Mouse (Mus musculus) liver, embryonic 16.5 days (tissue): ENCODE data around the gene Xk. TPM values are rescaled to one million over a fixed set of nuclear protein-coding genes. Genes with fewer than 3 reads are reported as not detected.
"Not testable (repeated sequence)": the region's sequence is repeated elsewhere in the genome, so short reads cannot be mapped to it uniquely, and the experiment has no call there.

Source experiments
- ATAC-seq: fragments of 200-750 bp; cut with Nextera tagmentation; 2 replicates; pipeline ENCODE4 v1.8.0; 2017; ENCODE audit warnings: low read depth, mild to moderate bottlenecking, moderate number of reproducible peaks, moderate library complexity
- H3K27ac ChIP-seq: fragments of 300-500 bp; sonication (generic); 2 replicates; pipeline ENCODE4 v1.5.1; 2014; ENCODE audit warnings: mild to moderate bottlenecking, low read length
- H3K27me3 ChIP-seq: fragments of 300-500 bp; sonication (generic); 2 replicates; pipeline ENCODE4 v1.6.1; 2014; ENCODE audit warnings: low read depth, low read length, mixed read lengths; ENCODE audit not compliant: control insufficient read depth, insufficient read depth
- H3K36me3 ChIP-seq: fragments of 300-500 bp; sonication (generic); 2 replicates; pipeline ENCODE4 v1.6.1; 2014; ENCODE audit warnings: mild to moderate bottlenecking; ENCODE audit not compliant: control insufficient read depth, insufficient read depth
- H3K4me1 ChIP-seq: fragments of 300-500 bp; sonication (generic); 2 replicates; pipeline ENCODE4 v1.6.1; 2014; ENCODE audit warnings: low read depth, low read length, mixed read lengths; ENCODE audit not compliant: control insufficient read depth
- H3K4me2 ChIP-seq: fragments of 300-500 bp; sonication (generic); 2 replicates; pipeline ENCODE4 v1.6.1; 2014; ENCODE audit warnings: low read depth, low read length, mixed read lengths
- H3K4me3 ChIP-seq: fragments of 300-500 bp; sonication (generic); 2 replicates; pipeline ENCODE4 v1.5.1; 2014; ENCODE audit warnings: low read depth, mild to moderate bottlenecking, low read length
- H3K9ac ChIP-seq: fragments of 300-500 bp; sonication (generic); 2 replicates; pipeline ENCODE4 v1.6.1; 2014; ENCODE audit warnings: low read depth, low read length
- H3K9me3 ChIP-seq: fragments of 300-500 bp; sonication (generic); replicated peaks from 2 replicates; pipeline ENCODE4 v1.6.1; 2016; ENCODE audit warnings: low read length; ENCODE audit not compliant: control insufficient read depth
- WGBS: fragments of 180-500 bp; shearing (Covaris S2); extraction: QIAGEN DNeasy Blood & Tissue Kit; methylation state at CpG from one replicate; pipeline ENCODE4 v1.1.7; 2014; ENCODE audit not compliant: insufficient replicate concordance; 5-methylcytosine and 5-hydroxymethylcytosine counted together
- polyA plus RNA-seq: library from polyadenylated mRNA; unstranded; fragments of >200 nt; fragmentation: Nextera tagmentation; extraction: Ambion mirVana; gene quantifications from 2 replicates; pipeline ENCODE4 v1.2.1, GENCODE M21; 2015

Xk gene
- polyA plus RNA-seq, 1 experiment from 2014 or later: 26.2 TPM

DNA sequence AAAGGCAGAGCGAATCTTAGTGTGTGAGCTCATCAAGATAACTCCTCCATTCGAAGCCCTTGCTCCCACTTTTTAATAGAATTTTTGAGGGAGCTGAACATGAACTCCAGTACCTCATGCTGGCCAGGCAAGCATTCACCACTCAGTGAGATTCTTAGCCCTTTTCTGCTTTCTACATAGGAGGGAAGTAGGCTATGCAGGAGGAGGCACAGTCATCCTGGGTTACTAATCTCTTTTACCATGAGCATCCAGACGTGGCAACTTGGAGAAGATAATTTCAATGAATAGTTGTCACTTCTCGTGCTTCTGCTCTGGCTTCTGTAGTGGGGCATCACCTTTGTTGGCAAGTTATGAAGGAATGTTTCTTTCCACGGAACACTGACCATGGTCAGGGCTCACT is 15.8 kb upstream of the Xk start, which contains the start of gene Gm14862:
TSS of gene Gm14862 (minus strand) at position 134 of the 400 bp plus-strand sequence.
- Histone ChIP-seq H3K27me3 (no peaks in the 10 kb centered on the region), H3K4me1 (peaks cover 4% of the 10 kb centered on the region; the same call in 1 of the 2 replicates), H3K9ac (peak within 1 kb of the TSS; percentile 50), H3K9me3 (no peaks in the 10 kb centered on the region), H3K36me3 (no peaks in the 10 kb centered on the region), H3K4me3 (peak within 1 kb of the TSS; percentile 51), H3K4me2 (peak within 1 kb of the TSS; percentile 49), H3K27ac (peak within 1 kb of the TSS; percentile 78)
- ATAC-seq: peak; percentile 87
- WGBS: 49% methylated on average over 5 of the region's 5 CpGs

DNA sequence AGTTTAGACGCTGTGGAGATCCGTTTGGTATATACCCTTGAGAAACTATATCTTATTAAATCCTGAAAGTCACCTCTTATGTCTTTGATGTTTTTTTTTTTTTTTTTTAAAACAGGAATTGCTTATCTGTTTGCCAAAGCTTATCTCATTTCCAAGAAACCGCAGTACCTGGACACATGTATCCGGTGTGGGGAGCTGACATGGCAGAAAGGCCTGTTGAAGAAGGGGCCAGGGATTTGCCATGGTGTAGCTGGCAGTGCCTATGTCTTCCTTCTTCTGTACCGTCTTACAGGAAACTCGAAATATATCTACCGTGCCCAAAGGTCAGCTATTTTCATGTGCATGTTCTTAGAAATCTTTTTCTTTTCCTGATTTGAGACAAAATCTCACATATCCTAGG is 14.7 kb upstream of the Xk start:
- Histone ChIP-seq H3K4me3 (no peak overlapping the region), H3K4me1 (peaks cover 4% of the 10 kb centered on the region; the same call in 1 of the 2 replicates), H3K9me3 (no peaks in the 10 kb centered on the region), H3K27ac (peak overlapping the region; percentile 50), H3K4me2 (no peak overlapping the region), H3K27me3 (no peaks in the 10 kb centered on the region), H3K36me3 (no peaks in the 10 kb centered on the region), H3K9ac (no peak overlapping the region)
- WGBS: 58% methylated on average over 7 of the region's 7 CpGs
- ATAC-seq: peak; percentile 38; the same call in 1 of the 2 replicates

GRCm38 (mm10) chrX:9259267-9259666 is 13.3 kb upstream of the Xk start:
- Histone ChIP-seq H3K4me3 (no peak overlapping the region), H3K27ac (no peak overlapping the region), H3K4me1 (peaks cover 4% of the 10 kb centered on the region; the same call in 1 of the 2 replicates), H3K9ac (no peak overlapping the region), H3K9me3 (no peaks in the 10 kb centered on the region), H3K27me3 (no peaks in the 10 kb centered on the region), H3K36me3 (no peaks in the 10 kb centered on the region), H3K4me2 (no peak overlapping the region)
- 74% methylated on average over 1 of the region's 1 CpGs for WGBS
- no peak for ATAC-seq

GRCm38 (mm10) chrX:9271112-9271511 is 1.4 kb upstream of the Xk start:
- Histone ChIP-seq H3K4me3 (no peak overlapping the region), H3K9me3 (no peaks in the 10 kb centered on the region), H3K36me3 (no peaks in the 10 kb centered on the region), H3K27me3 (no peaks in the 10 kb centered on the region), H3K4me1 (no peaks in the 10 kb centered on the region; the same call in none of the 2 replicates), H3K4me2 (0 out of 2 replicates have a peak overlapping the region, but pooled peaks have one; percentile 50), H3K27ac (no peak overlapping the region), H3K9ac (no peak overlapping the region)
- 42% methylated on average over 3 of the region's 3 CpGs for WGBS
- ATAC-seq: no peak

GRCm38 (mm10) chrX:9271947-9272459 is 553 bp upstream of the Xk start:
- Histone ChIP-seq H3K27ac (peak overlapping the region; percentile 92), H3K36me3 (no peaks in the 10 kb centered on the region), H3K4me3 (peak overlapping the region; percentile 78), H3K4me2 (peak overlapping the region; percentile 50), H3K9ac (peak overlapping the region; percentile 86), H3K4me1 (no peaks in the 10 kb centered on the region; the same call in none of the 2 replicates), H3K9me3 (no peaks in the 10 kb centered on the region), H3K27me3 (no peaks in the 10 kb centered on the region)
- 15% methylated on average over 8 of the region's 8 CpGs for WGBS
- ATAC-seq: no peak; the same call in 1 of the 2 replicates

DNA sequence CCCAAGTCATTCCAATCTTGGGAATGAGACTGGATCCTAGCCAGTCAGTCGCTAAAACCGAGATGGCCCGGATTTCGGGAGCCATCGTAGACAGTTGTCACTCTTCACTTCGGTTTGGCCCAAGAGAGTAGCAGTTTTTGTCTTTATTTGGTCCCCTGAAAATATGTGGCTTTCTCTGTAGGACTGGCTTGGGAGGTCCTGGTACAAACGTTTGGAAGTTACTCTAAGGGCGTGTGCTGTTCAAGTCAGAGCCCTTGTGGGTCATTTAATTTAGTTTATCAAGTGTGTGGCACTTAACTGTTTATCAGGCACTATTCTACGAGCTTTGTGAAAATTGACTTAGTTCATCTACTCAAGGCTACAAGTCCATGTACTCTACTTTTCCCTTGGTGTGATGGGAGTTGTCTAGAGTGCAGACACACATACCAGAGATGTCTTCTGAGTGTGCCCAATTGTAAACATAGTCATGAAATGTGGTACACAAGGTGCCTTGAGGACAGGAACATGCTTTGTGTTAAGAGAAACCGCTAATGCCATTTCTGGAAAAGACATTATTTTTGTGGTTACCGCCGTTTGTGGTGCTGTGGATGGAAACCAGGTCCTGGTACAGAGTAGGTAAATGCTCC is 934 bp downstream of the Xk start:
- peak; percentile 17; the same call in 1 of the 2 replicates for ATAC-seq
- Histone ChIP-seq H3K27ac (peak overlapping the region; percentile 92), H3K27me3 (no peaks in the 10 kb centered on the region), H3K4me1 (no peaks in the 10 kb centered on the region; the same call in none of the 2 replicates), H3K9me3 (no peaks in the 10 kb centered on the region), H3K4me3 (peak overlapping the region; percentile 78), H3K9ac (peak overlapping the region; percentile 86), H3K4me2 (peak overlapping the region; percentile 49), H3K36me3 (no peaks in the 10 kb centered on the region)
- 33% methylated on average over 12 of the region's 12 CpGs for WGBS

DNA sequence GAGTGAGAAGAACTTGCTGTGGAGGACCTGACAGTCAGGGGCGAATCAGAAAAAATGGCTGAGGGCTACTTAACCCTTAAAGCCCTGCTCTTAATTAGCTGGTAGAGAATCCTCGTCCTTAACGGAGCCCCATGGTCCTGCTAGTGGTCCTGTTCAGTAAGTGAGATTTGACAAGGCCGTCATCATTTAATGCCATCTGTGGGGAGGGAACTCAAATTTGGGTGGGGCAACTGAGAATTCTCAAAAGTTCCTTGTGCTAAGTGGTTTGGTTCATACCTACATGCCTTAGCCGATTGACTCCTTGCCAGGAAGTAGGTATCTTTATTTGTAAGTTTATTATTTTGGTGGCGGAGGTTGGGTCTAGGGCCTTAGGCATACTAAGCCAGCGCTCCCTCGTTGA is 1.8 kb downstream of the Xk start:
- no peaks in the 10 kb centered on the region for H3K9me3 ChIP-seq
- peak overlapping the region; percentile 62 for H3K9ac ChIP-seq
- peak overlapping the region; percentile 92 for H3K27ac ChIP-seq
- peak overlapping the region; percentile 49 for H3K4me2 ChIP-seq
- no peaks in the 10 kb centered on the region for H3K27me3 ChIP-seq
- peak overlapping the region; percentile 78 for H3K4me3 ChIP-seq
- no peaks in the 10 kb centered on the region for H3K36me3 ChIP-seq
- 34% methylated on average over 8 of the region's 8 CpGs for WGBS
- no peaks in the 10 kb centered on the region; the same call in none of the 2 replicates for H3K4me1 ChIP-seq
- ATAC-seq: peak; percentile 24; the same call in 1 of the 2 replicates

DNA sequence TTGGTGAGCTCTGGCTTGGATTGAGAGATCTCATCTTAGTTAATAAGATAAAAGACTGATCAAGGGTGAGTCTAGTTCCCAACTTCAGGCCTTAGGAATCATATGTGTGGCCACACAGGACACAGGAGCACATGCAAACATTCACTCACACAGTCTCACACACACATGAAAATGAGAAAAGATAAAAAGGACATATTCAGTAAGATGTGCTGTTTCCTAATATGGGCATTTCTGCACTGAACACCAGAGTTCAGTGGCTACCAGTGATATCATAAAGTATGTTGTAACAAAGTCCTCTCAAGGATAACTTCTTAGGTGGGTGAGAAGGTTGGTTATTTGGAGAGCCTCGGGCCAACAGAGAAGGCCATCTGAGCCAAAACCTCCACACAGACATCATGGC is 10.9 kb downstream of the Xk start, which contains the start of gene H2al1m:
TSS of gene H2al1m (plus strand) at position 301 of the 400 bp plus-strand sequence.
- not testable (repeated sequence) for H3K9ac ChIP-seq, H3K27me3 ChIP-seq, H3K4me3 ChIP-seq, H3K4me2 ChIP-seq, H3K27ac ChIP-seq, H3K36me3 ChIP-seq, H3K9me3 ChIP-seq, ATAC-seq, H3K4me1 ChIP-seq
- no CpG with 5 or more reads among the region's 1 CpGs for WGBS
